Mouse (Mus musculus): Measurements from ENCODE around the gene Man2a1. TPM values are rescaled to one million over a fixed set of nuclear protein-coding genes. Genes with fewer than 3 reads are reported as not detected.

Gene Man2a1
- polyA plus RNA-seq, 1 experiment from 2014 or later: 13.7 TPM

- 83% methylated on average over 4 of the region's 4 CpGs for WGBS
- Histone ChIP-seq H3K4me3 (replicated peaks; ENCODE audit: low read length) (no peak overlapping the region), H3K27me3 (ENCODE audit: control insufficient read depth, insufficient read depth, low read length) (no peaks in the 10 kb centered on the region), H3K4me2 (ENCODE audit: low read depth, low read length) (no peak overlapping the region), H3K9ac (ENCODE audit: low read length) (no peak overlapping the region), H3K36me3 (ENCODE audit: control insufficient read depth, insufficient read depth, low read length) (peaks cover 3% of the 10 kb centered on the region; the same call in 1 of the 2 replicates), H3K4me1 (ENCODE audit: control insufficient read depth, insufficient read depth, low read length) (peaks cover 13% of the 10 kb centered on the region; the same call in 1 of the 2 replicates), H3K9me3 (replicated peaks; ENCODE audit: control insufficient read depth, low read length) (no peaks in the 10 kb centered on the region), H3K27ac (ENCODE audit: low read length) (no peak overlapping the region)
- no peak for ATAC-seq (ENCODE audit: insufficient read depth, low FRiP score)
Observed at GRCm38 (mm10) chr17:64618996-64619395, 18.5 kb downstream of the Man2a1 start.

- H3K4me2 ChIP-seq (ENCODE audit: low read depth, low read length): no peak overlapping the region
- ATAC-seq (ENCODE audit: insufficient read depth, low FRiP score): no peak
- H3K9me3 ChIP-seq (replicated peaks; ENCODE audit: control insufficient read depth, low read length): no peaks in the 10 kb centered on the region
- WGBS: 57% methylated on average over 9 of the region's 9 CpGs
- H3K27ac ChIP-seq (ENCODE audit: low read length): no peak overlapping the region
- no peak overlapping the region for H3K4me3 ChIP-seq (replicated peaks; ENCODE audit: low read length)
- no peaks in the 10 kb centered on the region for H3K27me3 ChIP-seq (ENCODE audit: control insufficient read depth, insufficient read depth, low read length)
- peaks cover 13% of the 10 kb centered on the region; the same call in 1 of the 2 replicates for H3K4me1 ChIP-seq (ENCODE audit: control insufficient read depth, insufficient read depth, low read length)
- H3K36me3 ChIP-seq (ENCODE audit: control insufficient read depth, insufficient read depth, low read length): peaks cover 7% of the 10 kb centered on the region; the same call in 1 of the 2 replicates
- H3K9ac ChIP-seq (ENCODE audit: low read length): no peak overlapping the region
Observed at GRCm38 (mm10) chr17:64620135-64620534, 19.6 kb downstream of the Man2a1 start.

GRCm38 (mm10) chr17:64620627-64621026, 20.1 kb downstream of the Man2a1 start:
- Histone ChIP-seq H3K9ac (ENCODE audit: low read length) (no peak overlapping the region), H3K4me3 (replicated peaks; ENCODE audit: low read length) (no peak overlapping the region), H3K36me3 (ENCODE audit: control insufficient read depth, insufficient read depth, low read length) (0 out of 2 replicates have a peak, but pooled peaks cover 4% of the 10 kb centered on the region), H3K4me2 (ENCODE audit: low read depth, low read length) (no peak overlapping the region), H3K27me3 (ENCODE audit: control insufficient read depth, insufficient read depth, low read length) (no peaks in the 10 kb centered on the region), H3K4me1 (ENCODE audit: control insufficient read depth, insufficient read depth, low read length) (peaks cover 13% of the 10 kb centered on the region; the same call in 1 of the 2 replicates), H3K27ac (ENCODE audit: low read length) (no peak overlapping the region), H3K9me3 (replicated peaks; ENCODE audit: control insufficient read depth, low read length) (no peaks in the 10 kb centered on the region)
- 84% methylated on average over 3 of the region's 3 CpGs for WGBS
- ATAC-seq (ENCODE audit: insufficient read depth, low FRiP score): no peak

DNA sequence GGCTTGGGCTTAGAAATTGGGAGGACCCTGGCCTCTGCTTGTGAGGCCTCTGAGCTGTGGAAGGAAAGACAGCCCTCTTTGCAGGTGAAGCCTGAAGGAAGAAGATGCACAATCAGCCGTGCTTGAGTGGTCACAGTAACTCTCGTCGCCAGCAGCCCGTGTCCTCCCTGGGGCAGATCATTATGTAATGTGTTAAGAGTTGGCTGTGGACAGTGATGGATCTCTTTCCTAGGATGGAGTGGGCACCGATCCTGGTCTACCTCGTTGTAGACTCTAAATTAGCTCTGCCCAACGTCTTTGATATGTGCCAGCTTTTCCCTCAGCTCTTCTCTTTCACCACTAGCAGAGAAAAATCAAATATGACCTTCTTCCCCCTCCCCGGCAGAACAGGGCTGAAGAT, 20.7 kb downstream of the Man2a1 start:
- H3K9me3 ChIP-seq (replicated peaks; ENCODE audit: control insufficient read depth, low read length): no peaks in the 10 kb centered on the region
- no peak overlapping the region for H3K4me3 ChIP-seq (replicated peaks; ENCODE audit: low read length)
- no peak overlapping the region for H3K27ac ChIP-seq (ENCODE audit: low read length)
- no peak for ATAC-seq (ENCODE audit: insufficient read depth, low FRiP score)
- 0 out of 2 replicates have a peak, but pooled peaks cover 4% of the 10 kb centered on the region for H3K36me3 ChIP-seq (ENCODE audit: control insufficient read depth, insufficient read depth, low read length)
- peaks cover 13% of the 10 kb centered on the region; the same call in 1 of the 2 replicates for H3K4me1 ChIP-seq (ENCODE audit: control insufficient read depth, insufficient read depth, low read length)
- no peak overlapping the region for H3K4me2 ChIP-seq (ENCODE audit: low read depth, low read length)
- 66% methylated on average over 8 of the region's 8 CpGs for WGBS
- H3K27me3 ChIP-seq (ENCODE audit: control insufficient read depth, insufficient read depth, low read length): no peaks in the 10 kb centered on the region
- H3K9ac ChIP-seq (ENCODE audit: low read length): no peak overlapping the region

- Histone ChIP-seq H3K4me1 (ENCODE audit: control insufficient read depth, insufficient read depth, low read length) (peaks cover 13% of the 10 kb centered on the region; the same call in 1 of the 2 replicates), H3K27me3 (ENCODE audit: control insufficient read depth, insufficient read depth, low read length) (no peaks in the 10 kb centered on the region), H3K4me3 (replicated peaks; ENCODE audit: low read length) (no peak overlapping the region), H3K4me2 (ENCODE audit: low read depth, low read length) (no peak overlapping the region), H3K27ac (ENCODE audit: low read length) (no peak overlapping the region), H3K9me3 (replicated peaks; ENCODE audit: control insufficient read depth, low read length) (no peaks in the 10 kb centered on the region), H3K9ac (ENCODE audit: low read length) (no peak overlapping the region), H3K36me3 (ENCODE audit: control insufficient read depth, insufficient read depth, low read length) (0 out of 2 replicates have a peak, but pooled peaks cover 4% of the 10 kb centered on the region)
- ATAC-seq (ENCODE audit: insufficient read depth, low FRiP score): no peak
- 82% methylated on average over 9 of the region's 9 CpGs for WGBS
Observed at GRCm38 (mm10) chr17:64621649-64622351, 21.3 kb downstream of the Man2a1 start.

DNA sequence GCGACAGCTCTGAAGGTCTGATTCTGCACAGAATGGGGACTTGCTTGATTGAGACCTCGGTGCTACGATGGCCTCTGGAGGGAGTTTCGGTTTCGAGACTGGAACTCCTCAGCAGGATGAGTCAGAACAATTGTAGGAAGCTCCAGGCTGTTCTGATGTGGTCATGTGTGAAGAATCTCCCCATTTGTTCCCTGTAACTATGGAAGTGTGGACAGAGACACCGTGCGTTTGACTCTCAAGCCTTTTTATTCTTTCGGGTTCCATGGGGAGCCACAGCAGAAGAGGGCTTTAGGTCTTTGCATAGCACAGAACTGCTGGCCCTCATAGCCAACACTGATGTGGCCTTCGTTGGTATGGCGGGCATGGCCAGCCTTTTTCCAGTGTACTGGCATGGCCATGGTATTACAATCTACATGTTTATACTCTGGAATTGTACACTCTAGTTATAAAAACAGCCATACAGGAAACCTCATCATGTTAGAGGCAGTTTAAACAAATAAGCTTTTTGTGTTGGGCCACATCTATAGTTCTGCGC, 21.9 kb downstream of the Man2a1 start:
- 85% methylated on average over 11 of the region's 11 CpGs for WGBS
- H3K9me3 ChIP-seq (replicated peaks; ENCODE audit: control insufficient read depth, low read length): no peaks in the 10 kb centered on the region
- no peak overlapping the region for H3K27ac ChIP-seq (ENCODE audit: low read length)
- no peak overlapping the region for H3K4me3 ChIP-seq (replicated peaks; ENCODE audit: low read length)
- H3K36me3 ChIP-seq (ENCODE audit: control insufficient read depth, insufficient read depth, low read length): 0 out of 2 replicates have a peak, but pooled peaks cover 4% of the 10 kb centered on the region
- no peak overlapping the region for H3K4me2 ChIP-seq (ENCODE audit: low read depth, low read length)
- H3K27me3 ChIP-seq (ENCODE audit: control insufficient read depth, insufficient read depth, low read length): no peaks in the 10 kb centered on the region
- ATAC-seq (ENCODE audit: insufficient read depth, low FRiP score): no peak
- H3K9ac ChIP-seq (ENCODE audit: low read length): no peak overlapping the region
- peaks cover 10% of the 10 kb centered on the region; the same call in 1 of the 2 replicates for H3K4me1 ChIP-seq (ENCODE audit: control insufficient read depth, insufficient read depth, low read length)

DNA sequence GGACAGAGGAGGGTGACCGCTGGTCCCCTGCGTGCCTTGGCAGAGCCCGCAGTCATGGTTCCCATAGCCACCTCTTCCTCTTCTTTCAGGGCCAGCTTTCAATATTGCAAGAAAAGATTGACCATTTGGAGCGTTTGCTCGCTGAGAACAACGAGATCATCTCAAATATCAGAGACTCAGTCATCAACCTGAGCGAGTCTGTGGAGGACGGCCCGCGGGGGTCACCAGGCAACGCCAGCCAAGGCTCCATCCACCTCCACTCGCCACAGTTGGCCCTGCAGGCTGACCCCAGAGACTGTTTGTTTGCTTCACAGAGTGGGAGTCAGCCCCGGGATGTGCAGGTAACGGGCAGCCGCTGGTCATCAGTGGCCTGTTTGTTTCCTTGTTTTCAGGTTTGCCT, 23.9 kb downstream of the Man2a1 start:
- H3K4me2 ChIP-seq (ENCODE audit: low read depth, low read length): no peak overlapping the region
- no peak overlapping the region for H3K9ac ChIP-seq (ENCODE audit: low read length)
- H3K27me3 ChIP-seq (ENCODE audit: control insufficient read depth, insufficient read depth, low read length): no peaks in the 10 kb centered on the region
- peaks cover 3% of the 10 kb centered on the region; the same call in 1 of the 2 replicates for H3K4me1 ChIP-seq (ENCODE audit: control insufficient read depth, insufficient read depth, low read length)
- H3K4me3 ChIP-seq (replicated peaks; ENCODE audit: low read length): no peak overlapping the region
- no peak for ATAC-seq (ENCODE audit: insufficient read depth, low FRiP score)
- no peaks in the 10 kb centered on the region for H3K9me3 ChIP-seq (replicated peaks; ENCODE audit: control insufficient read depth, low read length)
- 85% methylated on average over 15 of the region's 15 CpGs for WGBS
- H3K36me3 ChIP-seq (ENCODE audit: control insufficient read depth, insufficient read depth, low read length): 0 out of 2 replicates have a peak, but pooled peaks cover 4% of the 10 kb centered on the region
- H3K27ac ChIP-seq (ENCODE audit: low read length): no peak overlapping the region

GRCm38 (mm10) chr17:64628796-64629195, 28.3 kb downstream of the Man2a1 start:
- H3K4me2 ChIP-seq (ENCODE audit: low read depth, low read length): no peak overlapping the region
- H3K27ac ChIP-seq (ENCODE audit: low read length): no peak overlapping the region
- H3K27me3 ChIP-seq (ENCODE audit: control insufficient read depth, insufficient read depth, low read length): no peaks in the 10 kb centered on the region
- no peak for ATAC-seq (ENCODE audit: insufficient read depth, low FRiP score)
- WGBS: 76% methylated on average over 5 of the region's 5 CpGs
- H3K9ac ChIP-seq (ENCODE audit: low read length): no peak overlapping the region
- H3K4me1 ChIP-seq (ENCODE audit: control insufficient read depth, insufficient read depth, low read length): no peaks in the 10 kb centered on the region
- no peaks in the 10 kb centered on the region for H3K9me3 ChIP-seq (replicated peaks; ENCODE audit: control insufficient read depth, low read length)
- 0 out of 2 replicates have a peak, but pooled peaks cover 4% of the 10 kb centered on the region for H3K36me3 ChIP-seq (ENCODE audit: control insufficient read depth, insufficient read depth, low read length)
- no peak overlapping the region for H3K4me3 ChIP-seq (replicated peaks; ENCODE audit: low read length)

GRCm38 (mm10) chr17:64629486-64629885, 28.9 kb downstream of the Man2a1 start:
- H3K36me3 ChIP-seq (ENCODE audit: control insufficient read depth, insufficient read depth, low read length): 0 out of 2 replicates have a peak, but pooled peaks cover 3% of the 10 kb centered on the region
- WGBS: 81% methylated on average over 5 of the region's 5 CpGs
- H3K9me3 ChIP-seq (replicated peaks; ENCODE audit: control insufficient read depth, low read length): no peaks in the 10 kb centered on the region
- no peaks in the 10 kb centered on the region for H3K4me1 ChIP-seq (ENCODE audit: control insufficient read depth, insufficient read depth, low read length)
- H3K27me3 ChIP-seq (ENCODE audit: control insufficient read depth, insufficient read depth, low read length): no peaks in the 10 kb centered on the region
- H3K4me2 ChIP-seq (ENCODE audit: low read depth, low read length): no peak overlapping the region
- H3K9ac ChIP-seq (ENCODE audit: low read length): no peak overlapping the region
- H3K27ac ChIP-seq (ENCODE audit: low read length): no peak overlapping the region
- no peak for ATAC-seq (ENCODE audit: insufficient read depth, low FRiP score)
- H3K4me3 ChIP-seq (replicated peaks; ENCODE audit: low read length): no peak overlapping the region
